Mouse (Mus musculus): ENCODE measurements around the gene Hadh. TPM values are rescaled to one million over a fixed set of nuclear protein-coding genes. Genes with fewer than 3 reads are reported as not detected.
A peak's percentile ranks its signal among the peaks of the same experiment; 100 is the strongest.

The Hadh gene
- polyA plus RNA-seq, 1 experiment from 2014 or later: 108 TPM

- Histone ChIP-seq H3K9ac (no peak overlapping the region), H3K9me3 (replicated peaks) (no peaks in the 10 kb centered on the region), H3K4me1 (no peaks in the 10 kb centered on the region), H3K4me2 (replicated peaks) (no peak overlapping the region), H3K4me3 (replicated peaks) (no peak overlapping the region), H3K36me3 (no peaks in the 10 kb centered on the region), H3K27me3 (no peaks in the 10 kb centered on the region), H3K27ac (replicated peaks) (no peak overlapping the region)
- ATAC-seq (ENCODE audit: insufficient number of reproducible peaks, low FRiP score, low TSS enrichment, low read depth): no peak
- 63% methylated on average over 9 of the region's 9 CpGs for WGBS
These were observed 57.1 kb downstream of the Hadh start for GRCm38 (mm10) chr3:131214841-131215240.

GRCm38 (mm10) chr3:131214060-131214658 lies 57.7 kb downstream of the Hadh start:
- Histone ChIP-seq H3K9ac (no peak overlapping the region), H3K4me3 (replicated peaks) (no peak overlapping the region), H3K27ac (replicated peaks) (no peak overlapping the region), H3K4me2 (replicated peaks) (no peak overlapping the region), H3K36me3 (no peaks in the 10 kb centered on the region), H3K27me3 (no peaks in the 10 kb centered on the region), H3K4me1 (no peaks in the 10 kb centered on the region), H3K9me3 (replicated peaks) (no peaks in the 10 kb centered on the region)
- WGBS: 63% methylated on average over 9 of the region's 9 CpGs
- ATAC-seq (ENCODE audit: insufficient number of reproducible peaks, low FRiP score, low TSS enrichment, low read depth): no peak

- H3K27me3 ChIP-seq: no peaks in the 10 kb centered on the region
- WGBS: 83% methylated on average over 7 of the region's 7 CpGs
- H3K4me1 ChIP-seq: no peaks in the 10 kb centered on the region; the same call in 1 of the 2 replicates
- no peaks in the 10 kb centered on the region; the same call in 1 of the 2 replicates for H3K36me3 ChIP-seq
- no peak overlapping the region for H3K4me3 ChIP-seq (replicated peaks)
- no peak overlapping the region for H3K9ac ChIP-seq
- no peak overlapping the region for H3K27ac ChIP-seq (replicated peaks)
- H3K9me3 ChIP-seq (replicated peaks): no peaks in the 10 kb centered on the region
- H3K4me2 ChIP-seq (replicated peaks): no peak overlapping the region
- no peak for ATAC-seq (ENCODE audit: insufficient number of reproducible peaks, low FRiP score, low TSS enrichment, low read depth)
These were observed 59.7 kb downstream of the Hadh start for GRCm38 (mm10) chr3:131212200-131212599.

GRCm38 (mm10) chr3:131208265-131208891 lies 63.5 kb downstream of the Hadh start:
- Histone ChIP-seq H3K36me3 (no peaks in the 10 kb centered on the region; the same call in 1 of the 2 replicates), H3K9ac (no peak overlapping the region), H3K27me3 (no peaks in the 10 kb centered on the region), H3K4me2 (replicated peaks) (no peak overlapping the region), H3K27ac (replicated peaks) (no peak overlapping the region), H3K9me3 (replicated peaks) (no peaks in the 10 kb centered on the region), H3K4me1 (no peaks in the 10 kb centered on the region; the same call in 1 of the 2 replicates), H3K4me3 (replicated peaks) (no peak overlapping the region)
- ATAC-seq (ENCODE audit: insufficient number of reproducible peaks, low FRiP score, low TSS enrichment, low read depth): peak; percentile 29; the same call in 1 of the 2 replicates
- WGBS: 57% methylated on average over 13 of the region's 13 CpGs

GRCm38 (mm10) chr3:131207846-131208245 lies 64.1 kb downstream of the Hadh start:
- H3K27ac ChIP-seq (replicated peaks): no peak overlapping the region
- 72% methylated on average over 5 of the region's 5 CpGs for WGBS
- no peaks in the 10 kb centered on the region; the same call in 1 of the 2 replicates for H3K36me3 ChIP-seq
- no peak overlapping the region for H3K4me2 ChIP-seq (replicated peaks)
- H3K4me1 ChIP-seq: no peaks in the 10 kb centered on the region; the same call in 1 of the 2 replicates
- no peak for ATAC-seq (ENCODE audit: insufficient number of reproducible peaks, low FRiP score, low TSS enrichment, low read depth)
- H3K4me3 ChIP-seq (replicated peaks): no peak overlapping the region
- H3K9ac ChIP-seq: no peak overlapping the region
- H3K27me3 ChIP-seq: no peaks in the 10 kb centered on the region
- H3K9me3 ChIP-seq (replicated peaks): no peaks in the 10 kb centered on the region

GRCm38 (mm10) chr3:131202311-131202710 lies 69.6 kb downstream of the Hadh start:
- Histone ChIP-seq H3K9ac (no peak overlapping the region), H3K27ac (replicated peaks) (no peak overlapping the region), H3K36me3 (no peaks in the 10 kb centered on the region), H3K4me2 (replicated peaks) (no peak overlapping the region), H3K4me3 (replicated peaks) (no peak overlapping the region), H3K27me3 (no peaks in the 10 kb centered on the region), H3K4me1 (peaks cover 7% of the 10 kb centered on the region; the same call in 1 of the 2 replicates), H3K9me3 (replicated peaks) (no peaks in the 10 kb centered on the region)
- WGBS: 27% methylated on average over 7 of the region's 7 CpGs
- peak; percentile 82; the same call in 1 of the 2 replicates for ATAC-seq (ENCODE audit: insufficient number of reproducible peaks, low FRiP score, low TSS enrichment, low read depth)

GRCm38 (mm10) chr3:131199590-131200288 lies 72.2 kb downstream of the Hadh start:
- Histone ChIP-seq H3K4me2 (replicated peaks) (no peak overlapping the region), H3K9ac (no peak overlapping the region), H3K36me3 (no peaks in the 10 kb centered on the region), H3K4me1 (peaks cover 22% of the 10 kb centered on the region), H3K27ac (replicated peaks) (no peak overlapping the region), H3K9me3 (replicated peaks) (no peaks in the 10 kb centered on the region), H3K4me3 (replicated peaks) (no peak overlapping the region), H3K27me3 (no peaks in the 10 kb centered on the region)
- 64% methylated on average over 20 of the region's 20 CpGs for WGBS
- no peak for ATAC-seq (ENCODE audit: insufficient number of reproducible peaks, low FRiP score, low TSS enrichment, low read depth)

- Histone ChIP-seq H3K27me3 (no peaks in the 10 kb centered on the region), H3K36me3 (no peaks in the 10 kb centered on the region), H3K4me2 (replicated peaks) (no peak overlapping the region), H3K4me3 (replicated peaks) (no peak overlapping the region), H3K9me3 (replicated peaks) (no peaks in the 10 kb centered on the region), H3K9ac (no peak overlapping the region), H3K4me1 (peaks cover 22% of the 10 kb centered on the region), H3K27ac (replicated peaks) (no peak overlapping the region)
- 81% methylated on average over 3 of the region's 3 CpGs for WGBS
- ATAC-seq (ENCODE audit: insufficient number of reproducible peaks, low FRiP score, low TSS enrichment, low read depth): no peak
These were observed 72.9 kb downstream of the Hadh start for GRCm38 (mm10) chr3:131198991-131199390.

GRCm38 (mm10) chr3:131196507-131197019 lies 75.3 kb downstream of the Hadh start:
- no peak overlapping the region for H3K4me2 ChIP-seq (replicated peaks)
- peaks cover 15% of the 10 kb centered on the region for H3K4me1 ChIP-seq
- no peaks in the 10 kb centered on the region for H3K36me3 ChIP-seq
- no peak for ATAC-seq (ENCODE audit: insufficient number of reproducible peaks, low FRiP score, low TSS enrichment, low read depth)
- no peak overlapping the region for H3K4me3 ChIP-seq (replicated peaks)
- 32% methylated on average over 8 of the region's 8 CpGs for WGBS
- H3K9me3 ChIP-seq (replicated peaks): no peaks in the 10 kb centered on the region
- no peaks in the 10 kb centered on the region for H3K27me3 ChIP-seq
- no peak overlapping the region for H3K9ac ChIP-seq
- H3K27ac ChIP-seq (replicated peaks): 0 out of 2 replicates have a peak overlapping the region, but pooled peaks have one; percentile 44

- no peak for ATAC-seq (ENCODE audit: insufficient number of reproducible peaks, low FRiP score, low TSS enrichment, low read depth)
These were observed 75.9 kb downstream of the Hadh start for GRCm38 (mm10) chr3:131196050-131196449.

GRCm38 (mm10) chr3:131191454-131191853 lies 80.4 kb downstream of the Hadh start:
- no peaks in the 10 kb centered on the region for H3K36me3 ChIP-seq
- H3K4me3 ChIP-seq (replicated peaks): no peak overlapping the region
- no peaks in the 10 kb centered on the region for H3K9me3 ChIP-seq (replicated peaks)
- no peak overlapping the region for H3K4me2 ChIP-seq (replicated peaks)
- no peaks in the 10 kb centered on the region for H3K27me3 ChIP-seq
- peaks cover 23% of the 10 kb centered on the region for H3K4me1 ChIP-seq
- no peak overlapping the region for H3K9ac ChIP-seq
- 77% methylated on average over 7 of the region's 7 CpGs for WGBS
- ATAC-seq (ENCODE audit: insufficient number of reproducible peaks, low FRiP score, low TSS enrichment, low read depth): no peak
- no peak overlapping the region for H3K27ac ChIP-seq (replicated peaks)

More at GRCm38 (mm10) chr3:131196050-131196449, 75.9 kb downstream of the Hadh start:
- H3K9ac ChIP-seq: no peak overlapping the region
- H3K4me2 ChIP-seq (replicated peaks): no peak overlapping the region
- H3K27me3 ChIP-seq: no peaks in the 10 kb centered on the region
- H3K36me3 ChIP-seq: no peaks in the 10 kb centered on the region
- H3K4me3 ChIP-seq (replicated peaks): no peak overlapping the region
- no peaks in the 10 kb centered on the region for H3K9me3 ChIP-seq (replicated peaks)
- H3K4me1 ChIP-seq: peaks cover 15% of the 10 kb centered on the region
- 39% methylated on average over 10 of the region's 10 CpGs for WGBS
- 0 out of 2 replicates have a peak overlapping the region, but pooled peaks have one; percentile 44 for H3K27ac ChIP-seq (replicated peaks)
